In the genomic region with DNA sequence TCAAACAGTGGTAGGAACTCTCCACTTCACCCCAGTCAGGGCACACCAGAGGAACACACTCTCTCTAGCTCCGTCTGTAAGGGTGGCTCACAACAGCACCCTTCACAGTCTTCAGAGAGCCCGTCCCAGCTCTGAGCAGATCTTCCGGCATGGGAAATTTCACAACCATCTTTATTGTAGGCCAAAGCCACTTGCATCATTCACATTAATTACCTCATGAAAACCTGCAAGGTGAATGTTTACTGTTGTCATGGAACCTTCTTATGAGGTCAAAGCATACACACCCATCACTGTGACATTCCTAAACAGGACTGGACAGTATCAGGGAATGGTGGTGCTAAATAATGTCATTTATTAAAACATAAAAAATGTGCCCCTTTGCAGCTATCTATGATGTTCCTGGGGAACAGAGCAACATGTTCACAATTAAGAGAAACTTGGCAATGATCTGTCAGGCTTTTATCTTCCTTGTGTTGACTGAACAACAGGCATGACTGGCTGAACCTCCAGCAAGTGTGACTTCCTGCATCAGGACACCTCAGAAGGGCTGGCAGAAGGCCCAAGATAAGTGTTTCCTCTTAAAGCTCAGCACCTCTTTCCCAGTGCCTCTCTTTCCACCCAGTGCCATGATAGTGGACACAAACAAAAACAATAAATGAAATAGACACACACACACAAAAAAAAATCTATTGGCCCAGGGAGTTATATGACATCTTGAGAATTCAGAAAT, we compare ENCODE assay signal across 16 mouse cellular contexts.
A peak's percentile ranks its signal among the peaks of the same experiment; 100 is the strongest.
DNase-seq lines count a peak whose midpoint lies in the region; ATAC-seq and TF ChIP-seq lines count a peak whose summit lies in the region.
"Had no signal": no experiment of that assay in that cellular context is flagged by ENCODE, and none has a peak within 500 bp of the region (broad histone marks: within the 10 kb centered on the region; RNA-seq: fewer than 3 reads in every experiment).

No protein-coding gene starts in this region.

- no peak for TF ChIP-seq POLR2A in thymus, adult 2 months (IDR thresholded peaks at IDR 0.05; ENCODE audit: control insufficient read depth, extremely low read depth, insufficient read depth, low read length, poor library complexity)

- no peaks in the 10 kb centered on the region for H3K9me3 ChIP-seq in heart, embryonic 13.5 days
- no peaks in the 10 kb centered on the region for H3K9me3 ChIP-seq in lung, embryonic 16.5 days (ENCODE audit: control insufficient read depth, low read length)
- H3K9me3 ChIP-seq: embryonic facial prominence, embryonic 13.5 days; forebrain, embryonic 12.5 days; megakaryocyte, embryonic 14.5 days; neural tube, embryonic 12.5 days had no signal

- no peaks in the 10 kb centered on the region for H3K36me3 ChIP-seq in heart, embryonic 13.5 days
- no peaks in the 10 kb centered on the region for H3K36me3 ChIP-seq in lung, embryonic 16.5 days (ENCODE audit: control insufficient read depth, insufficient read depth, low read length)
- H3K36me3 ChIP-seq in thymus, adult 2 months (ENCODE audit: control insufficient read depth, insufficient read depth, low read length): no peaks in the 10 kb centered on the region
- H3K36me3 ChIP-seq: embryonic facial prominence, embryonic 13.5 days; forebrain, embryonic 12.5 days; G1E; neural tube, embryonic 12.5 days had no signal

- H3K27ac ChIP-seq in heart, embryonic 13.5 days (replicated peaks): peak overlapping the region; percentile 69
- H3K27ac ChIP-seq in lung, embryonic 16.5 days (ENCODE audit: low read length): no peak overlapping the region
- H3K27ac ChIP-seq in thymus, adult 2 months (ENCODE audit: control insufficient read depth, insufficient read depth, low read length): no peak overlapping the region
- H3K27ac ChIP-seq: embryonic facial prominence, embryonic 13.5 days; forebrain, embryonic 12.5 days; left cerebral cortex, adult 2 months; neural tube, embryonic 12.5 days had no signal

- intact Hi-C loops in left cerebral cortex, postnatal 36 days (cut with DNase I): no loop called here

- WGBS in heart, embryonic 13.5 days: 74% methylated on average over 3 of the region's 3 CpGs
- 46% methylated on average over 3 of the region's 3 CpGs for WGBS in lung, embryonic 16.5 days
- 91% methylated on average over 3 of the region's 3 CpGs for whole genome bisulfite sequencing in thymus, adult 2 months

- DNase-seq in kidney, postnatal 14 days: peak; percentile 26
- DNase-seq in kidney, postnatal 4 days: no peak
- peak; percentile 28 for DNase-seq in brain, adult 2 months (ENCODE audit: low read depth, low spot score)
- DNase-seq in left cerebral cortex, postnatal 36 days (ENCODE audit: low spot score in 2 of 2): no peak
- no peak for DNase-seq in right cerebral cortex, postnatal 14 days
- no peak for DNase-seq in thymus, adult 2 months
- DNase-seq: adrenal gland, postnatal 25 days had no signal

- H3K9ac ChIP-seq in heart, embryonic 13.5 days: no peak overlapping the region
- no peak overlapping the region for H3K9ac ChIP-seq in lung, embryonic 16.5 days (ENCODE audit: low read length)
- H3K9ac ChIP-seq: embryonic facial prominence, embryonic 13.5 days; forebrain, embryonic 12.5 days; neural tube, embryonic 12.5 days had no signal

- no peaks in the 10 kb centered on the region for H3K27me3 ChIP-seq in heart, embryonic 13.5 days (replicated peaks)
- no peaks in the 10 kb centered on the region for H3K27me3 ChIP-seq in lung, embryonic 16.5 days (ENCODE audit: control insufficient read depth, insufficient read depth, low read depth, low read length)
- no peaks in the 10 kb centered on the region for H3K27me3 ChIP-seq in thymus, adult 2 months (ENCODE audit: control insufficient read depth, insufficient read depth, low read length)
- H3K27me3 ChIP-seq: embryonic facial prominence, embryonic 13.5 days; forebrain, embryonic 12.5 days; megakaryocyte, embryonic 14.5 days; neural tube, embryonic 12.5 days had no signal

- no peak for ATAC-seq in heart, embryonic 13.5 days (ENCODE audit: extremely low read depth, insufficient number of reproducible peaks, low FRiP score, low TSS enrichment)
- peak; percentile 39 for ATAC-seq in lung, embryonic 16.5 days (ENCODE audit: low read depth)

- H3K4me3 ChIP-seq in heart, embryonic 13.5 days: no peak overlapping the region
- no peak overlapping the region for H3K4me3 ChIP-seq in lung, embryonic 16.5 days (ENCODE audit: low read length)
- H3K4me3 ChIP-seq in thymus, adult 2 months (ENCODE audit: control insufficient read depth, insufficient read depth, low read length): no peak overlapping the region
- H3K4me3 ChIP-seq: embryonic facial prominence, embryonic 13.5 days; forebrain, embryonic 12.5 days; left cerebral cortex, adult 2 months; megakaryocyte, embryonic 14.5 days; neural tube, embryonic 12.5 days had no signal

- no peak for TF ChIP-seq CTCF in thymus, adult 2 months (IDR thresholded peaks at IDR 0.05; ENCODE audit: borderline replicate concordance, control insufficient read depth, extremely low read depth, insufficient read depth, low read length, poor library complexity)

- peaks cover 75% of the 10 kb centered on the region for H3K4me1 ChIP-seq in heart, embryonic 13.5 days
- peaks cover 41% of the 10 kb centered on the region for H3K4me1 ChIP-seq in lung, embryonic 16.5 days (replicated peaks; ENCODE audit: control insufficient read depth, insufficient read depth, low read length)
- H3K4me1 ChIP-seq in thymus, adult 2 months (replicated peaks; ENCODE audit: control insufficient read depth, insufficient read depth, low read length): no peaks in the 10 kb centered on the region
- H3K4me1 ChIP-seq: megakaryocyte, embryonic 14.5 days had no signal

- no peak overlapping the region for H3K4me2 ChIP-seq in heart, embryonic 13.5 days
- no peak overlapping the region for H3K4me2 ChIP-seq in lung, embryonic 16.5 days (ENCODE audit: low read depth, low read length)
- H3K4me2 ChIP-seq: embryonic facial prominence, embryonic 13.5 days; forebrain, embryonic 12.5 days; liver, embryonic 11.5 days; neural tube, embryonic 12.5 days had no signal

Comparison
In these comparisons a context has a peak if more than half of its experiments do, and no peak if none do; other contexts are left out.
1. DNase-seq: peak in kidney, postnatal 14 days (single experiment) and brain, adult 2 months (single experiment); none in kidney, postnatal 4 days (0 of 2), left cerebral cortex, postnatal 36 days (0 of 2), right cerebral cortex, postnatal 14 days (single experiment) and thymus, adult 2 months (single experiment).